Comparison of ENCODE assay signal across 7 mouse cellular contexts in genomic region chr8:26770424-26770886, GRCm38 (mm10).
DNase-seq lines count a peak whose midpoint lies in the region; ATAC-seq and TF ChIP-seq lines count a peak whose summit lies in the region.

No protein-coding gene starts in this region.

- DNase-seq in lung, embryonic 14.5 days = peak; percentile 74
- no peak for DNase-seq in lung, postnatal 4 days
- peak; percentile 84 for DNase-seq in forelimb bud, embryonic 11.5 days (ENCODE audit: low read depth, low spot score)
- peak; percentile 57 for DNase-seq in hindbrain, postnatal 0 days (ENCODE audit: low spot score)
- no peak for DNase-seq in layer of hippocampus, adult 11-12 months (ENCODE audit: low spot score)
- DNase-seq in natural killer cell, adult 2 months (ENCODE audit: low spot score in 2 of 2) = no peak

- peaks cover 24% of the 10 kb centered on the region; the same call in 1 of the 2 replicates for H3K27me3 ChIP-seq in lung, embryonic 14.5 days (ENCODE audit: insufficient read depth, low read length)
- H3K27me3 ChIP-seq in hindbrain, postnatal 0 days (ENCODE audit: insufficient read depth, low read length) = no peaks in the 10 kb centered on the region
- 0 out of 2 replicates have a peak, but pooled peaks cover 5% of the 10 kb centered on the region for H3K27me3 ChIP-seq in neural tube, embryonic 13.5 days

- no peaks in the 10 kb centered on the region for H3K36me3 ChIP-seq in lung, embryonic 14.5 days (ENCODE audit: insufficient read depth)
- H3K36me3 ChIP-seq in hindbrain, postnatal 0 days (ENCODE audit: insufficient read depth, low read length) = no peaks in the 10 kb centered on the region
- no peaks in the 10 kb centered on the region for H3K36me3 ChIP-seq in neural tube, embryonic 13.5 days

- ATAC-seq in lung, embryonic 14.5 days (ENCODE audit: insufficient read depth) = peak; percentile 73
- peak; percentile 63; the same call in 1 of the 2 replicates for ATAC-seq in hindbrain, postnatal 0 days
- peak; percentile 91 for ATAC-seq in neural tube, embryonic 13.5 days (ENCODE audit: low read depth)

- WGBS in lung, embryonic 14.5 days = 10% methylated on average over 16 of the region's 16 CpGs
- 41% methylated on average over 16 of the region's 16 CpGs for WGBS in hindbrain, postnatal 0 days
- 4% methylated on average over 16 of the region's 16 CpGs for WGBS in neural tube, embryonic 13.5 days

- H3K4me1 ChIP-seq in lung, embryonic 14.5 days (ENCODE audit: insufficient read depth) = no peaks in the 10 kb centered on the region
- H3K4me1 ChIP-seq in hindbrain, postnatal 0 days (ENCODE audit: insufficient read depth, low read length) = no peaks in the 10 kb centered on the region
- peaks cover 36% of the 10 kb centered on the region for H3K4me1 ChIP-seq in neural tube, embryonic 13.5 days (replicated peaks)

- no peaks in the 10 kb centered on the region for H3K9me3 ChIP-seq in lung, embryonic 14.5 days (ENCODE audit: low read depth, low read length)
- H3K9me3 ChIP-seq in hindbrain, postnatal 0 days (ENCODE audit: low read length) = no peaks in the 10 kb centered on the region
- H3K9me3 ChIP-seq in neural tube, embryonic 13.5 days = no peaks in the 10 kb centered on the region

- H3K9ac ChIP-seq in lung, embryonic 14.5 days = no peak overlapping the region
- 0 out of 2 replicates have a peak overlapping the region, but pooled peaks have one; percentile 13 for H3K9ac ChIP-seq in hindbrain, postnatal 0 days (replicated peaks; ENCODE audit: low read length)
- H3K9ac ChIP-seq in neural tube, embryonic 13.5 days = peak overlapping the region; percentile 39; the same call in 1 of the 2 replicates

- H3K4me2 ChIP-seq in lung, embryonic 14.5 days = peak overlapping the region; percentile 44; the same call in 1 of the 2 replicates
- H3K4me2 ChIP-seq in hindbrain, postnatal 0 days (ENCODE audit: low read depth, low read length) = peak overlapping the region; percentile 44
- H3K4me2 ChIP-seq in neural tube, embryonic 13.5 days = peak overlapping the region; percentile 53

- no peak overlapping the region for H3K4me3 ChIP-seq in lung, embryonic 14.5 days (ENCODE audit: low read depth, low read length)
- 0 out of 2 replicates have a peak overlapping the region, but pooled peaks have one; percentile 6 for H3K4me3 ChIP-seq in hindbrain, postnatal 0 days (ENCODE audit: low read length)
- H3K4me3 ChIP-seq in neural tube, embryonic 13.5 days = peak overlapping the region; percentile 23

- TF ChIP-seq CTCF in lung, embryonic 14.5 days (IDR thresholded peaks at IDR 0.05; ENCODE audit: low read depth) = no peak
- no peak for TF ChIP-seq CTCF in hindbrain, postnatal 0 days (IDR thresholded peaks at IDR 0.05; ENCODE audit: low read depth)

- H3K27ac ChIP-seq in lung, embryonic 14.5 days (ENCODE audit: low read depth) = no peak overlapping the region
- H3K27ac ChIP-seq in hindbrain, postnatal 0 days = no peak overlapping the region
- peak overlapping the region; percentile 74 for H3K27ac ChIP-seq in neural tube, embryonic 13.5 days (replicated peaks)

Comparison
In these comparisons a context has a peak if more than half of its experiments do, and no peak if none do; other contexts are left out.
1. DNase-seq: peak in lung, embryonic 14.5 days (single experiment), forelimb bud, embryonic 11.5 days (single experiment) and hindbrain, postnatal 0 days (single experiment); none in lung, postnatal 4 days (0 of 2), layer of hippocampus, adult 11-12 months (single experiment) and natural killer cell, adult 2 months (0 of 2).
2. Peak in every context shown above with its lines, with median percentiles within 50 percentile points of each other: ATAC-seq and H3K4me2 ChIP-seq.